Mouse (Mus musculus): ENCODE results near the gene Cand2. TPM values are rescaled to one million over a fixed set of nuclear protein-coding genes. Genes with fewer than 3 reads are reported as not detected.
A peak's percentile ranks its signal among the peaks of the same experiment; 100 is the strongest.

Gene Cand2
- total RNA-seq (2021): 1 to 10 TPM; 8.3 to 8.5 TPM

DNA sequence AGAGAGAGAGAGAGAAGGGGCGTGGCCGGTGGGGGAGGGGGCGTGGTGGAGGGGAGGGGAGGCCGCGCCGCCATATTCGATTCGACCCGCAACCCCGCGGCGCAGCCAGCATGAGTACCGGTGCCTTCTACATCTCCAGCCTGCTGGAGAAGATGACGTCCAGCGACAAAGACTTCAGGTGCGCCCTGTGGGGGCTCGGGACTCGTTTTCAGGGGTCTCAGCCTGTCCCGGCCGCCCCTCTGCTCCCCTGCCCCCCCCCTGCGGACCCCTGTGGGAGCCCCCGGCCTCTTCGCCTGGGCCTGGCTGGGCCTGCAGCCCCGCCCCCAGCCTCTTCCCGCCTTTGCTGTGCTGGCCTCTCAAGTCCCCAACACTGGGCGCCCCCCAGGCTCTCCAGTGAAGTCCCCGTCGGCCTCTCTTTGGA is at the start of gene Cand2:
TSS of gene Cand2 (plus strand) at position 38 of the 421 bp plus-strand sequence.
- peak; percentile 84 for DNase-seq
- intact Hi-C loops (cut with DNase I): no loop called here

DNA sequence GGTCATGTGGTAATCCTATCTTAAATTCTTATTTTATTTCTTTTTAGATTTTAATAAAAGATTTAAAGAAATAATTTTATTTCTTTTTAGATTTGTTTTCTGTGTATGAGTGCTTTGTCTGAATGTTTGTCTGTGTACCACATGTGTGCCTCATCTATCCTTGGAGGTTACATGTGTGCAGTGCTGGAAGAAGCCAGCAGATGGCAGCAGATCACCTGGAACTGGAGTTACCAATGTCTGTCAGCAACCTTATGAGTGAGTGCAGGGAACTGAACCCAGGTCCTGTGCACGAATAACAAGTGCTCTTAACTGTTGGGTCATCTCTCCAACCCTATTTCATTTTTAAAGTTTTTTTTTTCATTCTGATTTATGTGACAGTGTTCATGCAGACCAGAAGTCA is 47.2 kb upstream of the Cand2 start:
- intact Hi-C loops (cut with DNase I): no loop called here

DNA sequence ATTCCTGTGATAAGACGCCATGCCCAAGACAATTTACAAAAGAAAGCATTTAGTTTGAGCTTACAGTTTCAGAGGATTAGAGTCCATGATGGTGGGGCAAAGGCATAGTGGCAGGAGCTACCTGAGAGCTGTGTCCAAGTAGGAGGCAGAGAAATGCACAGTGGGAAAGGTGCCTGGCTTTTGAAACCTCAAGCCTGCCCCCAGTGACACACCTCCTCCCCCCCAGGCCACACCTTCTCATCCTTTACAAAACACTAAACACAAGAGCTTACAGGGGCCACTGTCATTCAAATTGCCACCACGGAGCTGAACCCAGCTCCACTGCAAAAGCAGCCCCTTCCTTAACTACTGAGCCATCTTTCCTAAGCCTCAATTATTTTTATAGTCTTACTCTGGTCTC is 46.8 kb upstream of the Cand2 start:
- no peak for DNase-seq
- intact Hi-C loops (cut with DNase I): no loop called here

More for the DNA sequence above, 47.2 kb upstream of the Cand2 start:
- DNase-seq: peak; percentile 48

DNA sequence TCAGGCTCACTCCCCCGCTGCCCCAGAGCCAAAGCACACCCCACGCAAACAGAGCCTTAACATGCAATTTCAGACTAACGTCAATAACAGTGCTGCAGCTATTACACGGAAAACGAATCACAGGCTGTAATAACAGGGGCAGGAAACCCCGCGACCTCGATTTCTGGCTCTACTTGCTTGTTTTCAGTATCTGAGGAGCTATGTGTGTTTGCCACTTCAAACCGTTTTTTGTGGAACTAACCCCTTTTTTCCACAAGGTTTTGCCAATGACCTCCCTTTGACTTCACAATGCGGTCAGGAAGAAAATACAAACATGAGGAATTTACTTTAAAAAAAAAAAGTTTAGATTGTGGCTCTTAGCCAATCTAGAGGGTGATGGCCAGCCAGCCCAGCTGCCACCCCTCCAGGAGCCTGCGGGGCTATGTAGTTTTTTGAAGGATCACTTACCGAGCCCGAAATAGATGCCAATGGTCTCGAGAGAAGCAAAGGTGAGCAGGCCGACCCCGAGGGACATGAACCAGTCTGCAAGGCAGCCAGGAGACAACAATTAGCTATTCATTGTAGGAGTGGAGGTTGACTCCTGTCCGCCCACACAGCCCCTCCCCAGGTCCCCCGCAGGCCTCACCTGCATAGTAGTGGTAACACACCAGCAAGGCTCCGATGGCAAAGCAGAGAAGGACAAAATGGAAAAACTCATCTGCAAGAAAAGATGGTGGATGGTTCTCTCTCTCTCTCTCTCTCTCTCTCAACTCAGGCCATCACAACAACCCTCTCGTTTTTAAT is 43.6 kb upstream of the Cand2 start:
- no peak for DNase-seq
- intact Hi-C loops (cut with DNase I): no loop called here

DNA sequence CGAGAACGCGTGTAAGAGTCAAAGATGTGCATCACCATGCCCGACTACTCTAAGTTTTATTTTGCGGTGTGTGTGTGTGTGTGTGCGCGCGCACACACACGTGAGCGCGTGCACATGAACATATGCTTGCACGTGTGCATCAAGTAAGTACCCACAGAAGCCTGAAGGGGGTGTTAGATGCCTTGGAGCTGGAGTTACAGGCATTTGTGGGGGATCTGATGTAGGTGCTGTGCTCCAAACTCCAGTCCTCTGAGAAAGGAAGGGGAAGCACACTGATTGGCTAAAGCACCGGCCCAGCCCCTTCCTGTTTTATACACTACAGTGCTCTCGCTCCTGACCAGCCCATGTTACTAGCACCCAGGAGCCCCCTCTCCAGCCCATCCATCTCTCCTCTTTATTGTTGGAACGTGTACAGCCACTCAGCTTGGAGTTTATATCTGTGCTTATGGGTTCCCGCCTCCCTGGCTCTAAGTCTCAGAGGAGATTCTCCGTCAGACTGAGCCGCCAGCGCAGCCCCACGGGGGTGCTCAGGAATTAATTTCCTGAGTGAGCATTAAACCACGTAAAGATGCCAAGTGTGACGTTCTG is 41.9 kb upstream of the Cand2 start:
- DNase-seq: no peak
- intact Hi-C loops (cut with DNase I): no loop called here

DNA sequence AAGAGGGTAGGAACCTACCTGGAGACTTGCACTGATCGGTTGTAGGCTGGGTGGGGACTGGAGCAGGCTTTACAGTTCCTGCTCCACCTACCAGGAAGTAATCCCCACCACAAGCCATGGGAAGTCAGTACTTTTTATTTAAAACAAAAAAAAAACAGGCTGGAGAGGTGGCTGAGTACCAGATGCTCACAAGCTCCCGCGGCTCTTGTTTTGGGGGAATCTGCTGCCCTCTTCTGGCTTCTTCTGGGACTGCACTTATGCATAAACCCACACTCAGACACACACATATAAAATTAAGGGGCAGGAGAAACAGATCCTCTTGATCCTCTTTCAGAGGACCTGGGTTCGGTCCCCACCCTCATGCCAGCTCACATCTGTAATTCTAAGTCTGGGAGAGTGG is 39.4 kb upstream of the Cand2 start:
- DNase-seq: peak; percentile 34
- intact Hi-C loops (cut with DNase I): no loop called here

DNA sequence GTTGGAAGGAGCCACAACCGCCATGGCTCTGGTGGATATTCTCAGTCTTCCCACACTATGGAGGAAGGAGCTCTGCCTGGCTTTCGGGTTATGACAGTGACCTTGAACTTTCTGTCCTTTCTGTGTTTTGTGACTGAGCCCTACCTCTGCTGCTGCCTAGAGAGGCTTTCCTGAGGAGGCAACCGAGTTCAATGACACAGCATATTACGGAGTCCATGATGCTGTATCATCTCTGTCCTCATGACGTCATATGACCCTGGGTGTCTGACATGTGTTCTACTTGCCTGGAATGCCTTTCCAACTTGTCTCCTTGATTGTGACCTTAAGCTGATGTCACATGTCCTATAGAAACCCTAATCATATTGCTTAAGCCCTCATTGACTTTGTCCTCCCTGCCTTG is 35.3 kb upstream of the Cand2 start:
- intact Hi-C loops (cut with DNase I): no loop called here
- no peak for DNase-seq

DNA sequence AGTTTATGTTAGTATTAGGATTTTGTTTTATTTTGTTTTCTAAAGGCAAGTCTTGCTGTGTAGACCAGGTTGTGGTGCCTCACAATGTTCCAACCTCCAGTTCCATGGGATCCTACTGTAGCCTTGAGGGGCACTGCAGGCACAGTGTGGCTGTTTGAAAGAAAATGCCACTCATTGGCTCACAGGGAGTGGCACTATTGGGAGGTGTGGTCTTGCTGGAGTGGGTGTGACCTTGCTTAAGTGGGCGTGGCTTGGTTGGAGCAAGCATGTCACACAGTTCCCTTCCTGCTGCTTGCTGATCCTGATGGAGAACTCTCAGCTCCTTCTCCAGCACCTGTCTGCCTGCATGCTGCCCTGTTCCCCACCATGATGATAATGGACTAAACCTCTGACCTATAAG is 30.8 kb upstream of the Cand2 start:
- intact Hi-C loops (cut with DNase I): no loop called here
- DNase-seq: no peak

DNA sequence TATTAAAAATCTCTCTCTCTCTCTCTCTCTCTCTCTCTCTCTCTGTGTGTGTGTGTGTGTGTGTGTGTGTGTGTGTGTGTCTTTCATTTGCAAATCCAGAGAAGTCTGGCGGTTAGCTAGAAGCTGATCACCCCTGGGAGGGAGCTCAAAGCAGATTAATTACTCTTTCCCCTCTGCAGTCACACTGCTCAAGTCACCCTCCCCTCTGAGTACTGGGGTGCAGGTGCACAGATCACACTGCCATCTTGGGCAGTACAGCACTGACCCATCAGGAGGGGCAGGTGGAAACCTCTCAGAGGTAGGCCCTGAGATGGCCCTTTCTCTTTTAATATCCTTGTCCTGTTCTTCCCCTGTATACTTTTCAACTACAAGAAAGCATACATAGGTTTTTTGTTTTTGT is 28.0 kb upstream of the Cand2 start:
- intact Hi-C loops (cut with DNase I): no loop called here
- no peak for DNase-seq

DNA sequence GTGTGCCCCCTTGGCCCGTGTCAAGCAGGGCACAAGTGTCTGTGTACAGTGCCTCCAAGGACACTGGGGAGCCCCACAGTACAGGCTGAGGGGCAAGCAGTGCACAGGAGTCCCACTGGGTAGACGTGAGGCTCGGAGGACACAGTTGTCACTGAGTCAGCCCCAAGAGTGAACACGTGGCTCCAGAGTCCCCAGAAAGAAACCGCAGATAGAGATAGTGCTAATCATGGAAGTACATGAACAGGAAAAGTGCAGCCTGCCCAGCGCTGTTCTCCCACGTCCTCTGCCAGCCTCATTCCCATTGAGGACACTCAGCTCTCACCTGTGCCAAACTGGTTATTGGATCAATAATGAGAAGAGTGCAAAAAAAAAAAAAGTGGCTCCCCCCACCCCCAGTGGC is 18.8 kb upstream of the Cand2 start:
- no peak for DNase-seq
- intact Hi-C loops (cut with DNase I): no loop called here

DNA sequence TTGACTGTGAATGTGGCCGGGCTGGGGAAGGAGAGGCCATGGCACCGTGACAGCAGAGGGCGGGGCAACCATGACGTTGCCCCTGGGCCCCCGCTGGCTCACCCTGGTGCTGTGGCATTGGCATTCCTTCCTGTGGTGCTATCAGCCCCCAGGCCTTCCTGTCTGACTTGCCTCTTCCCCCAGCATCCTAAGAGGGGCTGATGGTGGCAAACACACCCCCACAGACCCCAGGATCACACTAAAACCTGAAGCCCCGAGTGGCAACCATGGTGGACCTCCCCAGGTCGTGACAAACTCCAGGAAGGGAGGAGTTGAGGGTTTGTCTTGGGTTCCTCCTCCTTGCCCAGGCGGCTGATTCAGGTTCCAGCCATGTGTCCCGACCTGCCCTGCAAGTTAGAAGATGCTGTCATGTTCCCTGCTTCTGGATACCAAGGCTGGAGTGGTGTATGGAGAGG is 15.3 kb upstream of the Cand2 start:
- DNase-seq: no peak
- intact Hi-C loops (cut with DNase I): no loop called here

DNA sequence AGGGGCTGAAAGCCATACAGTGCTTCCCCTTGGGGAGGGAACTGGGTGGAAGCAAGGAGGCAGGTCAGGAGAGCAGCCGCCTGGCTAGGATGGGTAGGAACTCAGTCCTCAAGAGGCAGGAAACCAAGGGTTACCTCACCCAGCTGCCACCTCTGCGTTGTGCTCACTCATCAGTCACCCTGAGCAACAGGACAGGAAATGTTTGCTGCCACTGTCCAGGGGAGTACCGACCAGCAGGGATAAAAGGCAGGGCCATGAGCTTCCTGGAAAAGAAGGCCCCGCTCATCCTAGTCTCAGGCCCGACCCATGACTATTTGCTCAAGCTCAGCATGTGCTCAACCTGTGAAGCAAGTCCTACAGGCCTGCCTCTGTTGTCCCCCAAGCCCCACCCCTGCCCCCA is 14.9 kb upstream of the Cand2 start:
- no peak for DNase-seq
- intact Hi-C loops (cut with DNase I): no loop called here

DNA sequence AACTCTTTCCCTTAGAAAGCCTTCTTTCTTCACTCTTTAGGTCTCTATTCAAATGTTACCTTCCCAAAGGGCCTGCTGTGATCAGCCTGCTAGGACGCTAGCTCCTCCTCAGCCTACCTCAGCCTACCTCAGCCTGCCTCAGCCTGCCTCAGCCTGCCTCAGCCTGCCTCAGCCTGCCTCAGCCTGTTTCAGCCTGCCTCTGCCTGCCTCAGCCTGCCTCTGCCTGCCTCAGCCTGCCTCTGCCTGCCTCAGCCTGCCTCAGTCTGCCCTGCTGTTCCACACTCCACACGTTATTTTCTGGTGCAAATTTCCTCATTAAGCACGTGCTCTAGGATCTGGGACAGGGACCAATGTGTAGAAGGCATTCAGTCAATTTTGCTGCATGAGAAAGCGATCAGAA is 14.2 kb upstream of the Cand2 start:
- DNase-seq: no peak
- intact Hi-C loops (cut with DNase I): no loop called here

DNA sequence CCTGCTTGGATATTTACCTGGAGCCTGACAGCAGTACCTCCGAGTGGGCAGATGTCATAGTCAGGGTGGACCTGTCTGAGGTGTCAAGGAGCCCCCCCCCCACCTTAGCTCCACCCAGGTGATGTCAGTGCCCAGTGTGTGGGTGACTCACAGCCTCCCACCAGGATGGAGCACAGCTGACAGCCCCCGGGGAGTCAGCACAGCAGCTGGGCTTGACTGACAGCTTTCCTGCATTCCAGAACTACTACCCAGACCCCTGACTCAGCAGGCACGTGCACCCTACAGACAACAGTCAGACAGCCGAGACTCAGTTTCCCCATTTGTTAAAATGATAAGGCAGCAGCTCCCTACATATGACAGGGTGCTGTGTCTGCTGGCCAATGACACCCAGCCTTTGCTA is 13.4 kb upstream of the Cand2 start:
- intact Hi-C loops (cut with DNase I): no loop called here
- DNase-seq: no peak

DNA sequence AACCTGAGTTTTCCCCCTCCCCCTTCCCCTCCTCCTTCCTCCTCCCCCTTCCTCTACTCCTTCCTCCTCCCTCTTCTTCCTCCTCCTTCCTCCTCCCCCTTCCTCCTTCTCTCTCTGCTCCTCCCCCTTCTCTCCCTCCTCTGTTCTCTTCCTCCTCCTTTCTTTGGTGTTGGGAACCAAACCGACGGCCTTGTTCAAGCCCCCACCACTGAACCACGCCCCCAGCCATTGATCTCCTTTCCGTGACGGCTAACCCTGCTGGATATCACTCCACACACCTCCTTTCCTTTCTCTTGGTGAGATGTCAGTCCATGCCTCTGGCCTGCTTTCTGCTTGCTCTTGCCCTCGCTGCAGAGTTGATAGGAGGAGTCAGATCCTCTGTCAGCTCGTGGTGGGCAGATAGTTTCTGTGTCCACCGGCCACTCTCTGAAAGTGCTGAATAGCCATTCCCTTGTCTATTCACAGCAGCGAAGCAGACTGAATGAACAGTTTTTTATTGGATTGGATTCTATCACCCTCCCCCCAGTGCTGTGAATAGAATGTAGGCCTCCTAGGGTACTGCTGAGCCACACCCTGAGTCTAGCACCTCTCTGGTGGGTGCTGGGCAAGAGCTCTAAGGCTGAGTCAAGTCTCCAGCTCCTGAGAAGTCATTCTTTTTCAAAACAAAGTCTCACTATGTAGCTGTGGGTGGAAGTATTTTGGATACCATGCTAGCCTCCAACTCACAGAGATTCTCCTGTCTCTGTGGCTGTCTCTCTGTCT is 12.2 kb upstream of the Cand2 start, which contains the start of gene Tmem40:
TSS of gene Tmem40 (minus strand) at position 416 of the 762 bp plus-strand sequence.
- no peak for DNase-seq
- intact Hi-C loops (cut with DNase I): no loop called here

DNA sequence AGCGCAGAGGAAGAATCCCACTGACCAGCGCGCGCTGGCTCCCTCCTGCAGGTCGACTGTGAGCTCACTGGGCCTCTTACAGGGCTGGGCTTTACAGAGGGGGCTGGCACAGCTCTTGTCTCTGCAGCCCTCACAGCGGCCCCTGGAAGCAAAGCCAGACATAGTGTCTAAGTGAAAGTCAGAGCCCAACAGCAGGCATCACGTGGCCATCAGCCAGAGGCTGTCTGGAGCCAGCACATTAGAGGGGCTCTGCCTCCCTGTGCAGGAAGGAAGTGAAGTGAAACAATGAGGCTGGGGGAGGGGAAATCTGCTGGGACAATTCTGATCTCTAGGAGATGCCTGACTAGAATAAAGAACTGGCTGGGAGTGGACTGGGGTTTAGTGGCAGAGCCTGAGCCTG is 10.2 kb upstream of the Cand2 start:
- peak; percentile 93 for DNase-seq

DNA sequence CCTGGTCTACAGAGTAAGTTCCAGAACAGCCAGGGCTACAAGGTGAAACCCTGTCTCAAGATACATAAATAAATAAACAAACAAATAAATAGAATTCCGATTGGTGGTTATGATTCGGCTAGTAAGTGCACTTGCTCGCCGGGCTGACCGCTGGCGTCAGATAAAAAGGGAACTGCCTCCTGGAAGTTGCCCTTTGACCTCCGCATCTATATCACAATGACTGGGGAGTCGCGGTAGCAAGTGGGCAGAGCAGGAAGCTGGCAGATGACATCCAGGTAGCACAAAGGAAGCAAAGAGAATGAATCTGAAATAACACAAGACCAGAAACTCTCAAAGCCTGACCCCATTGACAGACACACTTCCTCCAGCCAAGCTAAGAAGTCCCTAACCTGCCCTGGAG is 7.0 kb upstream of the Cand2 start:
- no peak for DNase-seq
- intact Hi-C loops (cut with DNase I): no loop called here

More for the DNA sequence above, 10.2 kb upstream of the Cand2 start:
- intact Hi-C loops (cut with DNase I): no loop called here

DNA sequence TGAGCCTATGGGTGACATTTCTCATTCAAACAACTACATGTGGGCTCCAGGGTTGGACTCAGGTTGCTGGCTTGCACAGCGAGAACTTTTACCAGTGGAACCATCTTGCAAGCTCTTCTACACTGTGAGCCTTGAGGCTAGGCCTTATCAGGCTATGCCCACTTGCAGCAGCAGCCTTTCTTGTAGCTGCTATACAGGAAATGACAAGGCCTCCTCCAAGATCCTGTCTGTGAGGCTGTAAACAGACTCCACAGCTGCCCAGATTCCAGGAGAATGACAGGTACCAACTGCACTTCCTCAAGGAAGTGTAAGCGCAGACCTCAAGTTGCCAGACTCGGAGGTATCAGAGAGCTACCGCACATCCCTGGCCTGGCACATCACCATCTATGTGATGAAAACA is 6.1 kb upstream of the Cand2 start:
- intact Hi-C loops (cut with DNase I): no loop called here
- no peak for DNase-seq

DNA sequence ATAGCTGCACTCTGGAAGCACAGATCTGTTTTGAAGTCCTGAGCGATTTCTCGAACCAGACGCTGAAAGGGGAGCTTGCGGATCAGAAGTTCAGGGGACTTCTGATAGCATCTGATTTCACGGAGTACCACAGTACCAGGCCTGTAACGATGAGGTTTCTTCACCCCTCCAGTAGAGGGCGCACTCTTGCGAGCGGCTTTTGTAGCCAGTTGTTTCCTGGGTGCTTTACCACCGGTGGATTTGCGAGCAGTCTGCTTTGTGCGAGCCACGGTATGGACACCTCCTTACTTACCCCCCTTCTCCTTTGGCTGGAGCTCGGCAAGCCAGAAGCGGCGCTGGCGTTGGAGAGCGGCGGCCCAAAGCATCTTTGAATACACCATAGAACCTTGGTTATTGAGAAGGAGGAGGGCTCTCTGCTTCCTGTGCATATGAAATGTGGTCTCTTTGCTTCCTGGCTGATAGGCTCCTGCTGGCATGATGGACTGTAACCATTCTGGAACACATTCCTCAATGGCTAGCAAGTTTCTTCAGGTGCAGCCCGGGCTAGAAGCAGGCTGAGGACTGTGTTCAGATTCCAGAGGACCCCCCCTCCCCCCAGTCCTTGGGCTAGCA is 4.2 kb upstream of the Cand2 start:
- no peak for DNase-seq
- intact Hi-C loops (cut with DNase I): no loop called here

DNA sequence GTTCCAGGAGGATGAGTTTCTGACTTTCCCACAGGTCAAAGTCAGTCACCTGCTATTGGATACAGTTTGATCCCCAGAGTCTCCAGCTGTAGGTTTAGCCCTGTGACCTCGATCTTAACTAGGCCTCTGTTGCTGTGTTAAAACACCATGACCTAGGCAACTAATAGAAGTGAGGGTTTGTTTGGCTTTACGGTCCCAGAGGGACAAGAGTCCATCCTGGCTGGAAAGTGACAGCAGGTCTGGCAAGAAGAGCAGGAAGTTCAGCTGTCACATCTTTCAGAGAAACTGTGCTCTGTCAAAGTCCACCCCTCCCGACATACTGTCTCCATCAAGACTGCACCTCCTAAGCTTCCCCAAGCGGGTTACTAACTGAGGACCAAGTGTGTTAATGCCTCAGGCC is 3.5 kb upstream of the Cand2 start:
- no peak for DNase-seq
- intact Hi-C loops (cut with DNase I): no loop called here

DNA sequence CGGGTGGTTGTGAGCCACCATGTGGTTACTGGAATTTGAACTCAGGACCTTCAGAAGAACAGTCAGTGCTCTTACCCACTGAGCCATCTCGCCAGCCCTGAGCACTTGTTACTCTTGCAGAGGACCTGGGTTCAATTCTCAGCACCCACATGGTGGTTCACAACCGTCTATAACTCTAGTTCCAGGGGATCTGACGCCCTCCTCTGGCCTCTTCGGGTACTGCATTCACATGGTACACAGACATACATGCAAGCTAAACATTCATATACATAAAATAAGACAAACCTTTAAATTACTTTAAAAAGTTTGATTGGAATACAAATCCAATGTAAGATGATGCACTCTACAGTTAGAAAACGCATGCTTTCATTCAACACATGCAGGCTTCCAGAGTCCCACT is 2.1 kb upstream of the Cand2 start:
- intact Hi-C loops (cut with DNase I): no loop called here
- no peak for DNase-seq

Data from left cerebral cortex, postnatal 4 days (tissue).